Mouse (Mus musculus) liver, embryonic 11.5 days (tissue): ENCODE measurements at regions not wholly inside any gene's neighbourhood (a gene's known extent, or its start where the extent isn't known, plus 50 kb on each side); places are given as distances from the start of the nearest gene placed in this dataset.
"Not testable (repeated sequence)": the region's sequence is repeated elsewhere in the genome, so short reads cannot be mapped to it uniquely, and the experiment has no call there.

ENCODE experiments used
- ATAC-seq: fragments of 200-750 bp; cut with Nextera tagmentation; replicated peaks from 2 replicates; pipeline ENCODE4 v1.8.0; 2017; ENCODE audit warnings: moderate number of reproducible peaks, mild to moderate bottlenecking, moderate TSS enrichment, moderate library complexity; ENCODE audit not compliant: low FRiP score
- DNase-seq: peaks from one replicate; pipeline ENCODE4 v3.0.0-alpha.2; 2017; ENCODE audit warnings: low spot score
- H3K27ac ChIP-seq: fragments of 300-500 bp; sonication (generic); 2 replicates; pipeline ENCODE4 v1.5.1; 2014; ENCODE audit warnings: mild to moderate bottlenecking, low read depth, low read length, control low read depth
- H3K27me3 ChIP-seq: fragments of 300-500 bp; sonication (generic); replicated peaks from 2 replicates; pipeline ENCODE4 v1.6.1; 2014; ENCODE audit warnings: low read length, mixed read lengths; ENCODE audit not compliant: control insufficient read depth, insufficient read depth
- H3K36me3 ChIP-seq: fragments of 300-500 bp; sonication (generic); 2 replicates; pipeline ENCODE4 v1.6.1; 2014; ENCODE audit warnings: mild to moderate bottlenecking, low read length, moderate library complexity, mixed read lengths; ENCODE audit not compliant: control insufficient read depth, insufficient read depth
- H3K4me1 ChIP-seq: fragments of 300-500 bp; sonication (generic); replicated peaks from 2 replicates; pipeline ENCODE4 v1.6.1; 2014; ENCODE audit warnings: low read length, mixed read lengths; ENCODE audit not compliant: control insufficient read depth, insufficient read depth
- H3K4me2 ChIP-seq: fragments of 300-500 bp; sonication (generic); 2 replicates; pipeline ENCODE4 v1.6.1; 2014; ENCODE audit warnings: mild to moderate bottlenecking, control low read depth, moderate library complexity
- H3K4me3 ChIP-seq: fragments of 300-500 bp; sonication (generic); 2 replicates; pipeline ENCODE4 v1.5.1; 2014; ENCODE audit warnings: low read depth, low read length, control low read depth
- H3K9ac ChIP-seq: fragments of 300-500 bp; sonication (generic); 2 replicates; pipeline ENCODE4 v1.6.1; 2014; ENCODE audit warnings: low read depth, low read length, control low read depth
- H3K9me3 ChIP-seq: fragments of 300-500 bp; sonication (generic); 2 replicates; pipeline ENCODE4 v1.6.1; 2016; ENCODE audit warnings: low read length, inconsistent platforms, mixed read lengths; ENCODE audit not compliant: control insufficient read depth
- WGBS: fragments of 180-500 bp; shearing (Covaris S2); extraction: QIAGEN DNeasy Blood & Tissue Kit; methylation state at CpG from one replicate; pipeline ENCODE4 v1.1.7; 2014; 5-methylcytosine and 5-hydroxymethylcytosine counted together

- Histone ChIP-seq H3K9me3 (no peaks in the 10 kb centered on the region), H3K4me2 (no peak overlapping the region; the same call in 1 of the 2 replicates), H3K27ac (peak overlapping the region; percentile 9; the same call in 1 of the 2 replicates), H3K4me3 (no peak overlapping the region), H3K36me3 (no peaks in the 10 kb centered on the region), H3K9ac (no peak overlapping the region), H3K27me3 (no peaks in the 10 kb centered on the region), H3K4me1 (no peaks in the 10 kb centered on the region)
- DNase-seq (no peak), ATAC-seq (no peak)
- 64% methylated on average over 7 of the region's 7 CpGs for WGBS
Observed at GRCm38 (mm10) chr13:97341218-97341889, 100.4 kb downstream of the Enc1 start.

- H3K36me3 ChIP-seq, result no peaks in the 10 kb centered on the region
- DNase-seq, result no peak
- H3K9me3 ChIP-seq, result no peaks in the 10 kb centered on the region
- H3K4me2 ChIP-seq, result no peak overlapping the region
- 33% methylated on average over 3 of the region's 3 CpGs for WGBS
- H3K4me3 ChIP-seq, result no peak overlapping the region
- H3K27ac ChIP-seq, result no peak overlapping the region
- H3K9ac ChIP-seq, result no peak overlapping the region
- no peaks in the 10 kb centered on the region for H3K27me3 ChIP-seq
- no peaks in the 10 kb centered on the region for H3K4me1 ChIP-seq
- no peak for ATAC-seq
Observed at GRCm38 (mm10) chr13:97337954-97338353, 97.0 kb downstream of the Enc1 start.

GRCm38 (mm10) chr13:97337296-97337731 is 96.4 kb downstream of the Enc1 start:
- DNase-seq (no peak), ATAC-seq (no peak)
- H3K4me3 ChIP-seq, result no peak overlapping the region
- no peaks in the 10 kb centered on the region for H3K27me3 ChIP-seq
- H3K4me1 ChIP-seq, result no peaks in the 10 kb centered on the region
- H3K36me3 ChIP-seq, result no peaks in the 10 kb centered on the region
- no peaks in the 10 kb centered on the region for H3K9me3 ChIP-seq
- WGBS, result 66% methylated on average over 10 of the region's 10 CpGs
- no peak overlapping the region for H3K4me2 ChIP-seq
- no peak overlapping the region for H3K9ac ChIP-seq
- no peak overlapping the region for H3K27ac ChIP-seq

- 39% methylated on average over 10 of the region's 10 CpGs for WGBS
- no peak overlapping the region for H3K4me3 ChIP-seq
- ATAC-seq (no peak), DNase-seq (no peak)
- no peak overlapping the region for H3K4me2 ChIP-seq
- H3K9ac ChIP-seq, result no peak overlapping the region
- H3K27ac ChIP-seq, result no peak overlapping the region
- H3K9me3 ChIP-seq, result no peaks in the 10 kb centered on the region
- no peaks in the 10 kb centered on the region for H3K27me3 ChIP-seq
- no peaks in the 10 kb centered on the region for H3K4me1 ChIP-seq
- H3K36me3 ChIP-seq, result no peaks in the 10 kb centered on the region
Observed at GRCm38 (mm10) chr13:97333801-97334534, 93.1 kb downstream of the Enc1 start.

GRCm38 (mm10) chr13:97331072-97331471 is 90.2 kb downstream of the Enc1 start:
- no peaks in the 10 kb centered on the region for H3K9me3 ChIP-seq
- H3K4me3 ChIP-seq, result no peak overlapping the region
- WGBS, result 87% methylated on average over 14 of the region's 14 CpGs
- ATAC-seq, result no peak
- no peak for DNase-seq
- H3K9ac ChIP-seq, result no peak overlapping the region
- H3K27me3 ChIP-seq, result no peaks in the 10 kb centered on the region
- H3K4me2 ChIP-seq, result no peak overlapping the region
- H3K36me3 ChIP-seq, result no peaks in the 10 kb centered on the region
- no peaks in the 10 kb centered on the region for H3K4me1 ChIP-seq
- H3K27ac ChIP-seq, result no peak overlapping the region

- WGBS, result 67% methylated on average over 4 of the region's 4 CpGs
- H3K4me2 ChIP-seq, ATAC-seq, DNase-seq, H3K27me3 ChIP-seq, H3K4me1 ChIP-seq, H3K4me3 ChIP-seq, H3K9ac ChIP-seq, H3K27ac ChIP-seq, H3K36me3 ChIP-seq, H3K9me3 ChIP-seq: not testable (repeated sequence)
Observed at GRCm38 (mm10) chr13:97321307-97321706, 80.4 kb downstream of the Enc1 start.

GRCm38 (mm10) chr13:97320756-97321155 is 79.9 kb downstream of the Enc1 start:
- ATAC-seq, result no peak
- H3K27ac ChIP-seq, result 0 out of 2 replicates have a peak overlapping the region, but pooled peaks have one; percentile 25

GRCm38 (mm10) chr13:97320298-97320697 is 79.4 kb downstream of the Enc1 start:
- no peak for ATAC-seq
- DNase-seq, result no peak

More at GRCm38 (mm10) chr13:97320756-97321155, 79.9 kb downstream of the Enc1 start:
- Histone ChIP-seq H3K9me3 (no peaks in the 10 kb centered on the region), H3K4me3 (no peak overlapping the region), H3K4me1 (peaks cover 3% of the 10 kb centered on the region; the same call in 1 of the 2 replicates), H3K27me3 (no peaks in the 10 kb centered on the region), H3K36me3 (no peaks in the 10 kb centered on the region), H3K4me2 (no peak overlapping the region), H3K9ac (no peak overlapping the region)
- WGBS, result 27% methylated on average over 4 of the region's 4 CpGs
- DNase-seq, result no peak

More at GRCm38 (mm10) chr13:97320298-97320697, 79.4 kb downstream of the Enc1 start:
- Histone ChIP-seq H3K9ac (no peak overlapping the region), H3K4me1 (peaks cover 3% of the 10 kb centered on the region; the same call in 1 of the 2 replicates), H3K4me3 (no peak overlapping the region), H3K9me3 (no peaks in the 10 kb centered on the region), H3K27ac (no peak overlapping the region; the same call in 1 of the 2 replicates), H3K36me3 (no peaks in the 10 kb centered on the region), H3K4me2 (no peak overlapping the region), H3K27me3 (no peaks in the 10 kb centered on the region)
- 66% methylated on average over 1 of the region's 1 CpGs for WGBS
